Mouse (Mus musculus) lung, postnatal 0 days (tissue): Measurements from ENCODE around the gene 4930544D05Rik.

Source experiments
- CTCF ChIP-seq: IDR thresholded peaks from 2 replicates; pipeline ENCODE4 v1.5.1; 2016; ENCODE audit warnings: antibody characterized with exemption, mild to moderate bottlenecking
- EP300 ChIP-seq: IDR thresholded peaks from 2 replicates; pipeline ENCODE4 v1.6.1; 2016; ENCODE audit warnings: antibody characterized with exemption, mild to moderate bottlenecking, control low read depth

DNA sequence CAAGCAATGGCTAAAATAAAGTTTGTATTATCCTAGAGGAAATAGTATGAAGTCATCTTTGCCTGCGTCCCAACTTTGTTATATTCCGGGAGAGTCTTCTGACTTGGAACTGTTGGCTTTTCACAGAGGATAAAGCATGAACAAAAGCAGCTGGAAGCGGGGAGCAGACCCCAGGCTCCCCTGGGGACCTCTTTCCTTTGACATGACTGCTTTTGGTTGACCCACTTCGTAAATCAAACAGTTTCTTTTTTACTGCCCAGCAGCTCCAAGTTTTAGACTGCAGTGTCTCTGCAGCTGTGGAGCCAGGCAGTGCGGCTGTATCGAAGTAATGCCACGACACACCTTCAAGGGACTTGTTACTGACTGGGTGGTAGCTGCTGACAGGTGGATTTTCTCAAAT is 49.1 kb upstream of the 4930544D05Rik start:
- TF ChIP-seq EP300 = no peak
- TF ChIP-seq CTCF = no peak
